Mouse (Mus musculus): ENCODE results near the gene Rbm11. TPM values are rescaled to one million over a fixed set of nuclear protein-coding genes. Genes with fewer than 3 reads are reported as not detected.

Gene Rbm11
- polyA plus RNA-seq, 1 experiment, result 0.05 TPM

DNA sequence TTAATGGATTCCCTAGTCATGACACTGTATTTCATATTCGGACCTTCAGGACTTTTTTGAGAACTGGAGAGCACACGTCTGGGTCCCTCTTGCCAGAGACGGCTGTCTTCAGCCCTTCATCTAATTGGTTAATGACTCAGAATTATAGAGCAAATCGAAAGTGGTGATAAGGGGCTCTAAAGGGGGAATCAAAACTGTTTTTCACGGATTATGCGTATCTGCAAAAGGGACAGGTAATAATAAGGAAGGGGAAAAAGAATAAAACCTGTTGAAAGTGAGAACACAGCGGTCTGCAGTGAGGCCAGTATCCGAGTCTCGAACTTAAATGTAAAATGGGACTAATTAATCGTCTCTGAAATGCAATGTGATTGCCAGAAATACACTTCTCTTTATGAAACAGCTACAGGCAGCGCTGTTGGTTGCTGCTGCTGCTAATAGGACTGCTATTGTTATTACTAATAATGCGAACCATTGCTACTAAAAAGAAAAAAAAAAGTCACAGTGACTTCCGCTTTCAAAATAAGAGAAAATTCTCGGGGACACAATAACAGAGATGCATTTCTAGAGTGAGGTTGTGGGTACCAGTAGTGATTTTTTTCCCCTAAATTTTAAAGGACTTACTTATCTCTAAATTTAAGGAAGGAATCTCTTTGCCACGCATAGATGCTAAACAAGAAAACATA lies 998 bp downstream of the Rbm11 start:
- Histone ChIP-seq H3K36me3 (ENCODE audit: control insufficient read depth, insufficient read depth, low read length) (no peaks in the 10 kb centered on the region), H3K27ac (ENCODE audit: insufficient read depth, low read length) (no peak overlapping the region), H3K4me1 (ENCODE audit: control insufficient read depth, insufficient read depth, insufficient read length) (no peaks in the 10 kb centered on the region), H3K4me3 (ENCODE audit: extremely low read depth, insufficient read depth, insufficient read length) (peak overlapping the region; percentile 58; the same call in 1 of the 2 replicates), H3K27me3 (ENCODE audit: control insufficient read depth, insufficient read depth, low read length) (no peaks in the 10 kb centered on the region)
- TF ChIP-seq POLR2A (IDR thresholded peaks at IDR 0.05; ENCODE audit: low read depth, low read length) (no peak), CTCF (IDR thresholded peaks at IDR 0.05; ENCODE audit: extremely low read depth, insufficient read depth, insufficient read length, insufficient replicate concordance) (no peak)
- 5% methylated on average over 15 of the region's 15 CpGs for WGBS
- DNase-seq (ENCODE audit: low read depth in 1 of 2, low spot score in 2 of 2), result no peak

DNA sequence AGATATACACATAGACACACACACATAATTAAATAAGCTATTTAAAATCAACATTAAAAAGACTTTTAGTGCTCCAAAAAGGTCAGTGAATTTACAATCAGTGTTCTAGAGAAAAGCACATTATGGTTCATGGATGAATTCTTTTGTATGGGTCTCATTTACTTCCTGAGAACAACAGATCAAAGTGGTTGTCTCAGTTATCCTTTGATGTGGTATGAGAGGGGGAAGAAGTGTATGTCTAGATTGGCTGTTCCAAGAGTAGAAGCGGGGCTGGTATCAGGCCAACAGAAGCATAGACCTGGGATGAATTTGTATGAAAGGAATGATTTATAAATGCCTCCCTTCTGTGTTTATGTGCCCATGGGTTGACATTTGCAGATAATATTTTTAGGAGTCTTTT lies 13.8 kb downstream of the Rbm11 start:
- Histone ChIP-seq H3K36me3 (ENCODE audit: control insufficient read depth, insufficient read depth, low read length) (no peaks in the 10 kb centered on the region), H3K27me3 (ENCODE audit: control insufficient read depth, insufficient read depth, low read length) (no peaks in the 10 kb centered on the region), H3K4me3 (ENCODE audit: extremely low read depth, insufficient read depth, insufficient read length) (no peak overlapping the region), H3K27ac (ENCODE audit: insufficient read depth, low read length) (no peak overlapping the region), H3K4me1 (ENCODE audit: control insufficient read depth, insufficient read depth, insufficient read length) (no peaks in the 10 kb centered on the region)
- no peak for DNase-seq (ENCODE audit: low read depth in 1 of 2, low spot score in 2 of 2)
- TF ChIP-seq CTCF (IDR thresholded peaks at IDR 0.05; ENCODE audit: extremely low read depth, insufficient read depth, insufficient read length, insufficient replicate concordance), result no peak
- TF ChIP-seq POLR2A (IDR thresholded peaks at IDR 0.05; ENCODE audit: low read depth, low read length), result no peak
- WGBS, result 27% methylated on average over 1 of the region's 1 CpGs

DNA sequence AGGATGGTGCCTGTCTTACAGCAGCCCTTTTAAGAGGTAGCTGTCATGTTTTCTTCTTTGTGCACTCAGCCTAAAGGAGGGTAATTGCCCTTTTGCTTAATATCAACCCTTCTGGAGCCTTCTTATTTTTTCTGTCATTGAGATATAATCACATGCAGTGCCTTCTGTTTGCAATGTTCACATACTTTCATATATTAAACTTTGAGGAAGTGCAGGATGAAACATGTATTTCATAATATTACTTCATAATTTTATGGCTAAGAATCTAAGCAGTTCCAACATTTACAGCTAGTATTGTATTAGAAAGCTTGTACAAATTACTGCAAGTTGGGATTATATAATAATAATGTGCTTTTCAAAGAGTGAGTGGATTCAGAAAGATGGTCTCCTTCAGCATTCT lies 19.9 kb downstream of the Rbm11 start:
- H3K36me3 ChIP-seq (ENCODE audit: control insufficient read depth, insufficient read depth, low read length), result no peaks in the 10 kb centered on the region
- H3K4me3 ChIP-seq (ENCODE audit: extremely low read depth, insufficient read depth, insufficient read length), result no peak overlapping the region
- H3K27ac ChIP-seq (ENCODE audit: insufficient read depth, low read length), result no peak overlapping the region
- H3K4me1 ChIP-seq (ENCODE audit: control insufficient read depth, insufficient read depth, insufficient read length), result no peaks in the 10 kb centered on the region
- no peaks in the 10 kb centered on the region for H3K27me3 ChIP-seq (ENCODE audit: control insufficient read depth, insufficient read depth, low read length)
- no peak for DNase-seq (ENCODE audit: low read depth in 1 of 2, low spot score in 2 of 2)
- TF ChIP-seq POLR2A (IDR thresholded peaks at IDR 0.05; ENCODE audit: low read depth, low read length) (no peak), CTCF (IDR thresholded peaks at IDR 0.05; ENCODE audit: extremely low read depth, insufficient read depth, insufficient read length, insufficient replicate concordance) (no peak)

DNA sequence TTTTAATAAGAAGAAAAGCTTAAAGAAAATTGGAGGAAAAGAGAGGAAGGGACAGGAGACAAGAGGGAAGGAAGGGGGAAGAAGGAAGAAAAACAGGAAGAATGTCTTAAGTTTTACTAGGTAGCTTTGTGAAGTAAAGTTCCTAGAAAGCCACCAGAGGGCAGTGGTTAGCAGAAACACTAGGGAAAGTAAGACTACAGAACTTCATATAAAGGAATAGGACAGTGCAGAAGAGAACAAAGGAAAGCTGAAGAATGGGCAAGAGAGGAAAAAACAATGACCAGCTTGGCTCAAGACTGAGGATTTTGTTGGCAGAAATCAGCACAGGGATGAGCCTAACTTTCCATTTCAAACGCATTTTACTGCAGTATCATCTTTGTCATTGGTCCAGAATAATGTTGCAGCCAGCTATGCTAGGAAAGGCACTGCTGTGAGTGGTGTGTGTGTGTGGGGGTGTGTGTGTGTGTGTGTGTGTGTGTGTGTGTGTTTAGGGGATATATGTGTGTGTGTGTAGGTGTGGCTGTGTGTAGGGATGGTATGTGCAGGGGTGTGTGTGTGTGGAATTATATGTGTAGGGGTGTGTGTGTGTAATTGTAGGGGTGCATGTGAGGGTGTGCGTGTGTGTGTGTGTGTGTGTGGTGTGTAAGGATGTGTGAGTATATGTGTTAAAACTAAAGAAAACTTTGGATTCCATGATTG lies 25.2 kb downstream of the Rbm11 start:
- DNase-seq (ENCODE audit: low read depth in 1 of 2, low spot score in 2 of 2), result peak in 1 of 2 experiments; percentile 9
- WGBS, result 74% methylated on average over 2 of the region's 2 CpGs
- TF ChIP-seq POLR2A (IDR thresholded peaks at IDR 0.05; ENCODE audit: low read depth, low read length), result no peak
- no peak for TF ChIP-seq CTCF (IDR thresholded peaks at IDR 0.05; ENCODE audit: extremely low read depth, insufficient read depth, insufficient read length, insufficient replicate concordance)
- H3K4me1 ChIP-seq (ENCODE audit: control insufficient read depth, insufficient read depth, insufficient read length), result no peaks in the 10 kb centered on the region
- no peaks in the 10 kb centered on the region for H3K36me3 ChIP-seq (ENCODE audit: control insufficient read depth, insufficient read depth, low read length)
- no peak overlapping the region for H3K27ac ChIP-seq (ENCODE audit: insufficient read depth, low read length)
- H3K27me3 ChIP-seq (ENCODE audit: control insufficient read depth, insufficient read depth, low read length), result no peaks in the 10 kb centered on the region
- H3K4me3 ChIP-seq (ENCODE audit: extremely low read depth, insufficient read depth, insufficient read length), result no peak overlapping the region

DNA sequence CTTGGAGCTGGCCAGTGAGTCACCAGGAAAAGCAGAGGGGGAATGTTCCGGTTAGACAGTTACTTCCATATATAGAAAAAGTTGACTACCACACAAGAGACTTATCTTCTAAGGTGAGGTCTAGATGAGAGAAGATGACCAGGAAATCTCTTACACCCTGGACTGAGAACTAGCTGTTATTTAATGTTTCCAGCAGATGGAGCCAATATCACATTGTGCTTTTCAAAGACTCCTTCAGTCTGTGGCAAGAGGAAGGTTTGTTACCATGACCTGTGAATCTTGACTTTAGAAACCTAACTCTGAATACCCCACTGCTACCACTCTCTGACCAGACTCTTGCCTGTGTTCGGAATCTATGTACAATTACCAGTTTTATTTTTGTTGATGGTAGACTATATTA lies 35.2 kb downstream of the Rbm11 start:
- 83% methylated on average over 2 of the region's 2 CpGs for WGBS
- DNase-seq (ENCODE audit: low read depth in 1 of 2, low spot score in 2 of 2), result no peak

More for the DNA sequence above, 35.2 kb downstream of the Rbm11 start:
- H3K4me3 ChIP-seq (ENCODE audit: extremely low read depth, insufficient read depth, insufficient read length), result no peak overlapping the region
- no peaks in the 10 kb centered on the region for H3K27me3 ChIP-seq (ENCODE audit: control insufficient read depth, insufficient read depth, low read length)
- TF ChIP-seq POLR2A (IDR thresholded peaks at IDR 0.05; ENCODE audit: low read depth, low read length) (no peak), CTCF (IDR thresholded peaks at IDR 0.05; ENCODE audit: extremely low read depth, insufficient read depth, insufficient read length, insufficient replicate concordance) (no peak)
- no peaks in the 10 kb centered on the region for H3K36me3 ChIP-seq (ENCODE audit: control insufficient read depth, insufficient read depth, low read length)
- H3K4me1 ChIP-seq (ENCODE audit: control insufficient read depth, insufficient read depth, insufficient read length), result no peaks in the 10 kb centered on the region
- H3K27ac ChIP-seq (ENCODE audit: insufficient read depth, low read length), result no peak overlapping the region

Other genes with a start within 250 kb of the Rbm11 start
- gene Lipi, start 6.8 kb upstream of the Rbm11 start, polyA plus RNA-seq (2012; rRNA removed), result not detected in 2 replicates
- gene Hspa13, start 174.3 kb downstream of the Rbm11 start, polyA plus RNA-seq (2012; rRNA removed), result 1.6 and 1.7 TPM in 2 replicates

All from spleen, adult 2 months (tissue).